Mouse (Mus musculus) cerebellum, adult 9-10 months (tissue): ENCODE measurements at regions not wholly inside any gene's neighbourhood (a gene's known extent, or its start where the extent isn't known, plus 50 kb on each side); places are given as distances from the start of the nearest gene placed in this dataset.

Source experiments
- DNase-seq: peaks from one replicate; pipeline ENCODE4 v3.0.0; 2022

GRCm38 (mm10) chr1:18849038-18849437 is 253.8 kb upstream of the Tfap2d start:
- DNase-seq, result no peak

- no peak for DNase-seq
These were observed 245.4 kb upstream of the Tfap2d start for GRCm38 (mm10) chr1:18857457-18857856.

DNA sequence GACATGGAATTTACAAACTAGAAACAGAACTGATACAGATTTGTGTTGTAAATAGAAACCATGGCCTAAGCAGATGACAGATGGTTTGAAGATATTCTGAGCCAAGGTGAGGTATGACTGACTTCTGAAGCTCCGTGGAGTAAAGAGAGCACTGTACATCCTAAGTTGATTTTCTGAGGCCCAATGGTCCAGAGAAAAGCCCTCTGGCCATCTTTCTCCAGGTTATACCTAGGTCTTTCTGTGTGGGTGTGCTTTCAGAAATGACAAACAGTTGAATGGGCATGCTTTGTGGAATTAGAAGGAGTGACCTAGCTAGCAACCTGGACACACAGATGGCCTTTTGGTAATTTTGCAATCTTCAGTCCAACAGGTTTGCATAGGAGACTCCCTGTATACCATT is 199.6 kb upstream of the Tfap2d start:
- peak; percentile 88 for DNase-seq

DNA sequence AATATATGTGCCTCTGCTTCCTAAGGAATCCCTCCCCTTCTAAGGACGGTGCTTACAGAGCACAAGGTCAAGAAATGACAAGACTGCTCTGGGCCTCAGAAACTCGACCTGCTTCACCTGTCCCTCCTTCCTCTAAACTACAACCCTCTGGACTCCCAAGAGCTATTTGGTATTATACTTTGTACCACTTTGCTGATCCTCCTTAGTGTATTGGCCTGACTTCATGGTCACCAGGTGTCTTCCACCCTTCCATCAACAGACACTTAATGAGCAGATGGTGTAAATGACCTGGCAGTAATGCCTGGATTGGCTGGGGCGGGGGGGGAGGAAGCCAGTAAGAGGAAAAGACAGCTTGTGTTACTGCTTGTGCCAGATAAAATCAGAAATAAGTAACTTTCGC is 199.1 kb upstream of the Tfap2d start:
- DNase-seq, result peak; percentile 89

DNA sequence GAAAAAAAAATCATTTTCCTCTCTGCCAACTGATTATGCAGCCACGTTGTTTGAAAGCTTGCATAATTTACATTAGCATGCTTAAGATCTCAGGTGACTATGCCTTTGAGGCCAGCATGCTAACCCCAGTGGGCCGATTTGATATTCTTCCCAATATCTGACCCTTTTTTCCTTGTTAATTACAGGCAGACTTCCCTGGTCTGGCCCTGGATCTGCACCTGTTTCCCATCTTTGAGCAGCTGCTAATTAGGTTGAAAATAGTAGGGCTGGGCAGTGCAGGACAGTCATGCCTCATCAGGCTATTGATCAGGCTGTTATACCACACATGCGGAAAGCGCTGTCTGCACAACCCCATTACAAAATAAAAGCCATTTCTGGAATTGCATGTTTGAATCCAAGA is 191.2 kb upstream of the Tfap2d start:
- no peak for DNase-seq

DNA sequence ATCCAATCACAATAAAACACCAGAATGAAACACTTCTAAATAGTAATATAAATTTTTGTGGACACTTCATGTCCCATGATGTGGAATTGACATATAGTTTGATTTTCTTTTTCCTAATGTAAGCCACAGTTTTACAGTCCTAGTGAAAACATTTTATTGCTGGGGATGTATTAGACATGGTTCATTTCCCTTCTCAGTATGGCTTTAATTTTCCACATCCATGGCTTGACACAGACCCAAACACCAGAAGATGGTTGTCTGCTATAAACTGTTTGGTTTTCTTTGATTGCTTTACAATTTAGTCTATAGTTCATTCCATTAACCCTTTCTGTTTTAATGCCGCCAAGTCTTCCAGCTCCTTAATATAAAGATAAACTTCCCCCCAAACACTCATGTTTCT is 146.5 kb upstream of the Tfap2d start:
- DNase-seq, result no peak

DNA sequence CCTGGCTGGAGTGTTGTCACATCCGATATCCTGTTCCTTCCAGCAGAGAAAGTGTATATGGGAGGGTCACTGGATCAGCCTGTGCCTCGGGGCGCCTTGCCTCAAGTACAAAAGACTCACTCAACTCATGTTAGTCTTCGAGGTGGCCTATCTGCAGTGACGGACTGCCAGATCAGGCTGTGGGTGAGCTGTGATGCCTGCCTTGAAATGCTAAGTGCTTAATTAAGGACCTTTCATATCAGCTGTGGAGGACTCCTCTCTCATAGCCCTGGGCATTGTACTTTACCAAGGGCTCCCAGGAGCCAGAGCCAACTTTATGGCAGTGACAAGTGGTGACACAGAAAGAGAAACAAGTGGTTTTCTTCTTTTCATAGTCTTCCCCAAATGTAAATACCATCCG is 145.8 kb upstream of the Tfap2d start:
- DNase-seq, result no peak

GRCm38 (mm10) chr1:18961464-18961863 is 141.4 kb upstream of the Tfap2d start:
- DNase-seq, result no peak

DNA sequence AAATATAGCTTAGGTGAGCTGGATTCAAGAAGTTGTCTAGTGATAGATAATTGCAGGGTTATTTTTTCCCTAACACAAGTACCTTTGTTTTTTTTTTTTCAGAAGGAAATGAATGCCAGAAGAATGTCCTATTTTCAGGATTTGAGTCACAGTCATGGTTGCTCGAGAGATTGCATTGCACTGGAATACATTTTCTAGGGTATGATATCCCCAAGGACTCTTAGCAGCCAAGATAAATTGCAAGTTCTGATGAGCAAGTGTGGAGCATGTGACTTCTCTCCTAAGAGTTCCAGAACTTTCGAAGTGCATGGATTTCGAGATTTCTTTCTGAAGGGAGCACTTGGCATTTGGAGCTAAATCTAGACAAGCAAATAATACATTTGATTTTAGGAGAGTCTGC is 140.9 kb upstream of the Tfap2d start:
- DNase-seq, result no peak

GRCm38 (mm10) chr1:18968935-18969334 is 133.9 kb upstream of the Tfap2d start:
- DNase-seq, result no peak

GRCm38 (mm10) chr1:18970173-18970572 is 132.6 kb upstream of the Tfap2d start:
- no peak for DNase-seq

GRCm38 (mm10) chr1:18973826-18974620 is 128.8 kb upstream of the Tfap2d start:
- no peak for DNase-seq

- DNase-seq, result no peak
These were observed 127.9 kb upstream of the Tfap2d start for GRCm38 (mm10) chr1:18974860-18975439.

GRCm38 (mm10) chr1:18975500-18975899 is 127.3 kb upstream of the Tfap2d start:
- peak; percentile 12 for DNase-seq

GRCm38 (mm10) chr1:18976705-18977309 is 126.0 kb upstream of the Tfap2d start:
- peak; percentile 69 for DNase-seq

- no peak for DNase-seq
These were observed 123.7 kb upstream of the Tfap2d start for GRCm38 (mm10) chr1:18979141-18979540.

GRCm38 (mm10) chr1:19016778-19017177 is 86.0 kb upstream of the Tfap2d start:
- DNase-seq, result no peak
